Mouse (Mus musculus): ENCODE data around the gene Adprhl1. TPM values are rescaled to one million over a fixed set of nuclear protein-coding genes. Genes with fewer than 3 reads are reported as not detected.

The Adprhl1 gene
- polyA plus RNA-seq, 1 experiment from 2014 or later = 0.28 TPM

DNA sequence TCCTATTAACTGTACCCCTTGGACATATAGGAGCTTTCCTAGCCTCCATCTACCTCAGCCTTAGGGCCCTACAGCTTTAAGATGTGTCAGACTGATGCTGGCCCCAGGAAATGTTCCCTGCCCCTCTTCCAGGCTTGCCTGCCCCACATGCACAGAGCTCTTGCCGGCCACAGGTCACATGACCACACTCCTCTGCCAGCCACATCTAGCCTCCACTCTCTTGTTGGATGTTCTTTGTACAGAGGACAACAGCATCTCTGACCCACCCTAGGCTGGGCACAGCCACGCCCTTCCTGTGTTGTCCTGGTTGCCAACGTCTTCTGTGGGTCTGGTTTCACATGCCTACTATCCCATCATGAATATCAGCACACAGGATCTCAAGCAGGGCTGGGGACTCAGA, 26.8 kb downstream of the Adprhl1 start:
- Histone ChIP-seq H3K4me1 (peaks cover 13% of the 10 kb centered on the region), H3K36me3 (no peaks in the 10 kb centered on the region), H3K9me3 (no peaks in the 10 kb centered on the region), H3K4me3 (no peak overlapping the region), H3K9ac (replicated peaks) (no peak overlapping the region), H3K27ac (replicated peaks) (no peak overlapping the region; the same call in 1 of the 2 replicates), H3K4me2 (replicated peaks) (no peak overlapping the region), H3K27me3 (no peaks in the 10 kb centered on the region; the same call in none of the 2 replicates)
- no peak for ATAC-seq (ENCODE audit: low FRiP score, low read depth)
- WGBS = 70% methylated on average over 3 of the region's 3 CpGs

DNA sequence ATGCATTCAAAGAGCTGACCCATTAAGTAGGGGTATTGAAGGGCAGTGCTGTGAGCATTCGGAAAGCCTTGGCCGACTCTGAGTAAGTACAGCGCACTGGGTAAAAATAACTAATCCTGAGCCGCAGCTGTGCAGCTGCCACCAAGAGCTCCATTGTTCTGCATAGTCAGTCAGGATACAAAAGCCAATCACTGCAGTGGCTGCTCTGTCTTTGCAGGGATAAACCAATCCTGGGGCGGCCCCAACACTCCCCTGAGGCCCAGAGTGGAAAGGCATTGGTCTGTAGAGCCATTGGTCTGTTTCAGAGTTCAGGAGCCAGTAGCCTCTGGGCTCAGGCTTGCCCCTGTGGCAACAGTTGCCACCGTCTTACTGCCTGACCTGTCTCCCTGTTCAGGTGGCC, 27.7 kb downstream of the Adprhl1 start:
- 14% methylated on average over 6 of the region's 6 CpGs for WGBS
- Histone ChIP-seq H3K27me3 (no peaks in the 10 kb centered on the region; the same call in none of the 2 replicates), H3K4me3 (no peak overlapping the region), H3K4me2 (replicated peaks) (0 out of 2 replicates have a peak overlapping the region, but pooled peaks have one; percentile 21), H3K9ac (replicated peaks) (no peak overlapping the region), H3K27ac (replicated peaks) (peak overlapping the region; percentile 49), H3K4me1 (peaks cover 13% of the 10 kb centered on the region), H3K9me3 (no peaks in the 10 kb centered on the region), H3K36me3 (no peaks in the 10 kb centered on the region)
- ATAC-seq (ENCODE audit: low FRiP score, low read depth) = peak; percentile 93

DNA sequence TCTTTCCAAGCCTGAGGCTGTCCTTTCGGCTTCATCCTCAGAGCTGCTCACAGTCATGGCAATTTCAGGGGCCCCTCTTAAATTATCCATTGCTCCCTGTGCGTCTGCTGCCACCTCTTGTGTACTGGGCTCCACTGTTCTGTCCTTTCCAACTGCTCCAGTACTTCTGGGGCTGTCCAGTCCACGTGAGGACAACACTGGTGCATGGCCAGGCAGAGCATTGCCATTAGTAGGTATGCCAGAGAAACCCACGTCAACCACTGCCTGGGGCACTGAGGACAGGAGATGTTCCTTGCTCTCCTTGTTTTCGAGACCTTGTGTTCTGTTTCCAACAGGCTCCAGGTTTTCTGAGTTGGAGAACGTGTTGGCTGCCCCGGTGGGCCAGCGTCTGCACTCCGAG, 29.5 kb downstream of the Adprhl1 start:
- H3K9ac ChIP-seq (replicated peaks) = no peak overlapping the region
- no peaks in the 10 kb centered on the region; the same call in none of the 2 replicates for H3K27me3 ChIP-seq
- H3K4me1 ChIP-seq = peaks cover 13% of the 10 kb centered on the region
- WGBS = 90% methylated on average over 9 of the region's 9 CpGs
- H3K4me2 ChIP-seq (replicated peaks) = no peak overlapping the region
- no peak overlapping the region for H3K27ac ChIP-seq (replicated peaks)
- H3K9me3 ChIP-seq = no peaks in the 10 kb centered on the region
- no peak overlapping the region for H3K4me3 ChIP-seq
- H3K36me3 ChIP-seq = no peaks in the 10 kb centered on the region
- no peak for ATAC-seq (ENCODE audit: low FRiP score, low read depth)

DNA sequence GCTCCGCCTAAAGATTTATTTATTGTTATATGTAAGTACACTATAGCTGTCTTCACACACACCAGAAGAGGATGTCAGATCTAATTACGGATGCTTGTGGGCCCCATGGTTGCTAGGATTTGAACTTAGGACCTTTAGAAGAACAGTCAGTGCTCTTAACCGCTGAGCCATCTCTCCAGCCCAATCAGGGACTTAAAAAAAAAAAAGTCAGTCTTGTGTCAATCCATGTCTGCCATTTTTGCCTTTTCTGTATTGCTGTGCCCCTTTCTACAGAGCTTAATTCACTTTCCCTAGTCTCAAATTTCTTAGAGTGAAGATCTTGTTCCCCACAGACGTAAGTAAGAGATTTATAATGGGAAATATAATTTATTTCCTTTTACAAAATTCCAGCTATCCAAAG, 35.5 kb downstream of the Adprhl1 start:
- ATAC-seq (ENCODE audit: low FRiP score, low read depth) = no peak
- Histone ChIP-seq H3K27me3 (peaks cover 4% of the 10 kb centered on the region; the same call in 1 of the 2 replicates), H3K4me1 (peaks cover 4% of the 10 kb centered on the region), H3K9me3 (no peaks in the 10 kb centered on the region), H3K36me3 (no peaks in the 10 kb centered on the region), H3K4me2 (replicated peaks) (no peak overlapping the region), H3K4me3 (no peak overlapping the region), H3K9ac (replicated peaks) (no peak overlapping the region), H3K27ac (replicated peaks) (no peak overlapping the region)
- WGBS = 83% methylated on average over 4 of the region's 4 CpGs

DNA sequence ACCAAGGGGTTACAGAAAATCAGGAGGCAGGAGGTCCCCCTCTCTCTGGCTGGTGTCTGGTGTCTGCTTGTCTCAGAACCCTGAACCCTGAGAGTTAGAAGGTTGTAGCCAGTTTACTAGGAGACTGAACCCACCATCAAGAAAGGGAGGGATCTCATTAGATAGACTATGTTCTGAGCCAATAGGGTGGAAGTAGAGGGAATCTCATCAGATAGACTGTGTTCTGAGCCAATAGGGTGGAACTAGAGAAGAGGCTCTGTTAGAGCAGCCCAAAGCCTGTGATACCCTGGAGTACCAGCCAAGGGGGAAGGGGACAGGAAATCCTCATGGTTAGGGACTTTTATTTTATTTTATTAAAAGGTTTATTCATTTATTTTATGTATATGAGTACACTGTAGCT, 36.0 kb downstream of the Adprhl1 start:
- H3K36me3 ChIP-seq = no peaks in the 10 kb centered on the region
- H3K27me3 ChIP-seq = peaks cover 5% of the 10 kb centered on the region; the same call in 1 of the 2 replicates
- no peak overlapping the region for H3K4me3 ChIP-seq
- H3K4me2 ChIP-seq (replicated peaks) = no peak overlapping the region
- H3K27ac ChIP-seq (replicated peaks) = no peak overlapping the region
- ATAC-seq (ENCODE audit: low FRiP score, low read depth) = no peak
- no peaks in the 10 kb centered on the region for H3K9me3 ChIP-seq
- no peak overlapping the region for H3K9ac ChIP-seq (replicated peaks)
- H3K4me1 ChIP-seq = peaks cover 8% of the 10 kb centered on the region

DNA sequence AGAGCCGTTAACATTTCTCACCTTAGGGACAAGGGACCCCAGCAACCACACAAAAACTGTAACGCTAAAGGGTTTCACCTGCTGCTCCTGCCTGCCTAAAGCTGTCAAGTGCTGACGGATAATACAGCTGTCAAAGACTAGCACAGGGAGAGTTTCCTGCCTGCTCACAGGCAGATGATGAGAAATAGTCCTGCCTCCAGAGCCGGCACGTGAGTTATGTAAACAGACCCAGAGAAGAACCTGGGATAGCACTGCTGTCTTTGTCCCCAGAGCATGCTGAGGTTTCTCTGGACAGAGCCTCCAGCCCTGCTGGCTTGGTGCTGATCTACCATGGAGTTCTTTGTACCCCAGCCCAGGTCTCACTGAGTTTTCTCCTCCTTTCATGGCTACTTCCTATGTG, 36.9 kb downstream of the Adprhl1 start:
- Histone ChIP-seq H3K4me2 (replicated peaks) (no peak overlapping the region), H3K4me1 (peaks cover 9% of the 10 kb centered on the region), H3K27me3 (0 out of 2 replicates have a peak, but pooled peaks cover 5% of the 10 kb centered on the region), H3K9ac (replicated peaks) (no peak overlapping the region), H3K9me3 (no peaks in the 10 kb centered on the region), H3K27ac (replicated peaks) (no peak overlapping the region), H3K4me3 (no peak overlapping the region), H3K36me3 (no peaks in the 10 kb centered on the region)
- 71% methylated on average over 5 of the region's 5 CpGs for WGBS
- ATAC-seq (ENCODE audit: low FRiP score, low read depth) = no peak

DNA sequence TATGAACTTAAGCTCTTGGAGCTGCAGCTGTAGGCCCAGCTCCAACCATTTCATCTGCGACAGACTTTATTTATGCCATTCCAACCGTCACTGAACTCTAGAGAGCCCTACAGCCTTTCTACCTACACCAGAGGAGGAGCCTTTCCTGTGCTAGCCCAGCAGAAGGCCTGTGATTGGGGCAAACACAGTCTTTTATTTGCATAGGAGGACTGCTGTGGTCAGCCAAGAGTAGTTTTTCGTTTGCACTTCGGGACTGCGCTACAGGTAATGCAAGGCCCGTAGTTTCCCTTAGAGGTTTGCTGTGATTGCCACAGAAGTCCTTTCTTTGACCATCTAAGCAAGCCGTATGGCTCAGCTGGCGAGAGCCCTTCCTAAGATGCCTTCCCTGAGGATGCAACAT, 37.6 kb downstream of the Adprhl1 start:
- Histone ChIP-seq H3K4me3 (no peak overlapping the region), H3K4me2 (replicated peaks) (no peak overlapping the region), H3K9ac (replicated peaks) (no peak overlapping the region), H3K27ac (replicated peaks) (no peak overlapping the region), H3K4me1 (peaks cover 9% of the 10 kb centered on the region), H3K27me3 (0 out of 2 replicates have a peak, but pooled peaks cover 5% of the 10 kb centered on the region), H3K9me3 (no peaks in the 10 kb centered on the region), H3K36me3 (no peaks in the 10 kb centered on the region)
- ATAC-seq (ENCODE audit: low FRiP score, low read depth) = no peak
- WGBS = 76% methylated on average over 8 of the region's 8 CpGs

DNA sequence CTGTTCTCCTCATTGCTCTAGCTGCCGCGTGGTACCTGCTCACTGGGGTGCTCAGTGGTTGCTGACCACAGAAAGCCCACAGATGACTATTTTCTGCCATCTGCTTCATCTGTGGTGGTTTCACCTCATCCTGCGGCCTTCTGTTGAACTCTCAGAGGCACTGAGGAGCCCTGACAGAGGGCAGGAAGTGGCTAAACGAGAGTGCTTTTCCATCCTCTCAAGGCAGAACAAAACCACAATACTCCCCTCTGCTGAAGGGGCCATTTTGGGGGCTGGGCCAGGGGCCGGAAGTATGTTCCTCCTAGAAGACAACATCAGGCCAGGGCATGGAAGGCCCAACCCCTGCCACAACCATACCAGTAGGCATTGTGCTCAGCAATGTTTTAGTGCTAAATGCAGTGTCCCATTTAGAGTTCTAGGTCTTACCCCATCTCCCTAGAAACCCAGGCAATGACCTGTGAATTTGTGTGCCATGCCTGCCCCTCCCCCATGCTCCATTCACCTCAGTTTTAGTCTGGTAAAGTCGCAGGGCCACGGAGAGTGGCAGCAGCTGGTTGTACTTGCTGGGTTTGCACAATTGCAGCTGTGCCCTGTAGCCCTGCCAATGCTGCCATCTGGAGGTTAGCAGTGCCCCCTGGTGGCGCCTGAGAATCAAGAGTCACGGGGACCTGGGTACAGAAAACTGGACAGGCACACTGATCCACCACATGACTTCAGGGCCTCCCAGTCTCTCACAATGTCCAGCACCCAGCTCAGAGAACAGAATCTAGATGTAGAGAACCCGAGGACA, 40.3 kb downstream of the Adprhl1 start:
- H3K27me3 ChIP-seq = 0 out of 2 replicates have a peak, but pooled peaks cover 5% of the 10 kb centered on the region
- H3K4me1 ChIP-seq = peaks cover 9% of the 10 kb centered on the region
- H3K4me3 ChIP-seq = no peak overlapping the region
- WGBS = 29% methylated on average over 10 of the region's 10 CpGs
- H3K4me2 ChIP-seq (replicated peaks) = 0 out of 2 replicates have a peak overlapping the region, but pooled peaks have one; percentile 39
- H3K9me3 ChIP-seq = no peaks in the 10 kb centered on the region
- no peak overlapping the region for H3K27ac ChIP-seq (replicated peaks)
- H3K9ac ChIP-seq (replicated peaks) = no peak overlapping the region
- peak; percentile 82 for ATAC-seq (ENCODE audit: low FRiP score, low read depth)
- H3K36me3 ChIP-seq = no peaks in the 10 kb centered on the region

DNA sequence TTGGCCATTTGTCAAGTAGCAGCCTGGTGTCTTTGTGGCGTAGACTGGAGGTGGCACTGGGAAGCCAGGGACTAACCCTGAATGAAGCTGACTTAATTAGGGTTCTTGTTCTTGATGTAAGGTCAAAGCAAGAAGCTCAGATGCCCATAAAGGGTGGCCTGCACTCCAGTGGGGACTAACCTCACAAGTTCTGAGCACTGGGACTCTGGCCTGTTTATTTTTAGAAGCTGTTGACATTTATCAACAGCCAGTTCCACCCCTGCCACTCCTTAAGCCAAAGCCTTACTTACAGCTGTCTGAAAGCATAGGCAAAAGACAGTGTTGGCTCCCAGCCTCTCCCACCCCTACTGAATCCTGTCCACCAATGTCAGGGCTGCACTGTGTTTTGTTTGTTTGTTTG, 44.2 kb downstream of the Adprhl1 start:
- ATAC-seq (ENCODE audit: low FRiP score, low read depth) = no peak
- Histone ChIP-seq H3K27ac (replicated peaks) (no peak overlapping the region), H3K4me2 (replicated peaks) (no peak overlapping the region), H3K4me3 (no peak overlapping the region), H3K4me1 (peaks cover 9% of the 10 kb centered on the region), H3K9ac (replicated peaks) (peak overlapping the region; percentile 32; the same call in 1 of the 2 replicates), H3K36me3 (no peaks in the 10 kb centered on the region), H3K9me3 (no peaks in the 10 kb centered on the region), H3K27me3 (0 out of 2 replicates have a peak, but pooled peaks cover 5% of the 10 kb centered on the region)
- WGBS = 78% methylated on average over 1 of the region's 1 CpGs

DNA sequence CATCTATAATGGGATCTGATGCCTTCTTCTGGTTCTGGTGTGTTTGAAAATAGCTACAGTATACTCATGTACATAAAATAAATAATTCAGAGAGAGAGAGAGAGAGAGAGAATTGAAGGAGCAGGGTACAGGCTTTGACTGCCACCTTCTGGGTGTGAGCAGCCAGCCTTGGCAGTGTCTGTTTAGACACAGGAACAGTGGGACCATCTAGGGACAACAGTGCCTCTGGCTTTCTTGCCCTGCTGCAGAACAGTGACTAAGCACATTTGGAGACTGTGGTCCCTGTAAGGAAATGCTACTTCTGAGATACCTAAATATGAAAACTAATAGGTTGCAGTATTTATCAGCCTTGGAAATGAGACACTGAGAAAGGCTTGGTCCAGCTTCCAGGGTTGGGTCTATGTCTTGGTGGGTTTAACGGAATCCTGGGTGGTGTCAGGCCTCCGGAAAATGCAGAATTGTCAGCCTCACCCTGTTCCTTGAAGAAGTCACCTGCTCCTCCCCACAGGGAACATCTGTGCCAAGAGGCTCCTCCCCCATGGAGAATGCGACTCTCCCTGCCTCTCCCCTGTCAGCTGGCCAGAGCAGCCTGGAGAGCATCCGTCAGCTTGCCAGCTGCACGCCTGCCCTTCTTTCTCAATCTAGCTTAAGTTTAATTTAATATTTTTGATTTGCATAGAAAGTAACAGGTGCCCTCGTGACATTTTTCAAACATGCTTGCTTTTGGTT, 45.2 kb downstream of the Adprhl1 start:
- no peaks in the 10 kb centered on the region for H3K36me3 ChIP-seq
- H3K27ac ChIP-seq (replicated peaks) = no peak overlapping the region
- peaks cover 9% of the 10 kb centered on the region for H3K4me1 ChIP-seq
- H3K9ac ChIP-seq (replicated peaks) = no peak overlapping the region
- H3K4me3 ChIP-seq = no peak overlapping the region
- no peak for ATAC-seq (ENCODE audit: low FRiP score, low read depth)
- WGBS = 48% methylated on average over 6 of the region's 6 CpGs
- no peaks in the 10 kb centered on the region for H3K9me3 ChIP-seq
- peaks cover 10% of the 10 kb centered on the region; the same call in 1 of the 2 replicates for H3K27me3 ChIP-seq
- H3K4me2 ChIP-seq (replicated peaks) = no peak overlapping the region

DNA sequence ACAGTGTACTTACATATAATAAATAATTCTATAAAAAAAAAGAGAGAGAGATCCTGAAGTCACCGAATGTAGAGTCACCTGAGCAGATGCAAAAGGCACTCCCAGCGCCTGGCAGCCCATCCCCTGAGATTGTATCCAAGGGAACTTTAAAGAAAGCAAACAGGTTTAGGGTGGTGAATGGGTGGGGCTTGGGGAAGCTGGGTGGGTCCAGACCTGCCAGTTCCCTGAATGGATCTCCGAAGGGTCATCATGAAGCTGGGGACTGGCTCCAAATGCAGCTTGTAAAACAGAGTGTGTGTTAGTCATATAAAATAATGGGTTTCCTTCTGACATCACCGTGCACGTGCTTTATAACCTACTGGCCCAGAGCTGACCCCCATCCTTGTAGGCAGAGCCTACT, 47.7 kb downstream of the Adprhl1 start:
- no peaks in the 10 kb centered on the region for H3K36me3 ChIP-seq
- H3K9me3 ChIP-seq = no peaks in the 10 kb centered on the region
- no peak overlapping the region for H3K4me2 ChIP-seq (replicated peaks)
- WGBS = 53% methylated on average over 5 of the region's 5 CpGs
- no peak for ATAC-seq (ENCODE audit: low FRiP score, low read depth)
- no peak overlapping the region for H3K27ac ChIP-seq (replicated peaks)
- peaks cover 1% of the 10 kb centered on the region; the same call in 1 of the 2 replicates for H3K4me1 ChIP-seq
- no peak overlapping the region for H3K9ac ChIP-seq (replicated peaks)
- no peak overlapping the region for H3K4me3 ChIP-seq
- peaks cover 30% of the 10 kb centered on the region for H3K27me3 ChIP-seq

DNA sequence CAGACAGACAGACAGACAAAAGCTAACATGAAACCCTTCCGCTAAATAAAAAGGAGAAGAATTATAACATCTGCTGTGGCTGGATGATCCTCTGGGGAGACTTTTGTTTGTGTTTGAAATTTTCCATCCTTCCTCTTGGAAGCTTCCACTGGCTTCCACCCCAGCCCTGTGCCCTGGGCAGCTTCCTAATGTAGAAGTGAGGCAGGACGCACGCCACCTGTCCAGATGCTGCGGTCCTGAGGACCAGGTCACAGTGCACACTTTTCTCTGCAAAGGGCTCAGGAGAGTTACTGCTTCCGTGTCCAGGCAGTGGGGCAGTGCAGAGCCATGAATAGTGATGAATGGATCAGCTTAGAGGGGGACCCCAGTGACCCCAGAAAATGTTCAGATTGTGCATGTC, 48.7 kb downstream of the Adprhl1 start:
- Histone ChIP-seq H3K4me1 (peaks cover 6% of the 10 kb centered on the region), H3K36me3 (no peaks in the 10 kb centered on the region), H3K9ac (replicated peaks) (no peak overlapping the region), H3K27ac (replicated peaks) (no peak overlapping the region), H3K4me2 (replicated peaks) (no peak overlapping the region), H3K27me3 (peaks cover 39% of the 10 kb centered on the region), H3K9me3 (no peaks in the 10 kb centered on the region), H3K4me3 (no peak overlapping the region)
- 84% methylated on average over 5 of the region's 5 CpGs for WGBS
- no peak for ATAC-seq (ENCODE audit: low FRiP score, low read depth)

Data from midbrain, embryonic 12.5 days (tissue).